Mouse (Mus musculus): ENCODE results near the gene Ssna1.

Gene Ssna1

DNA sequence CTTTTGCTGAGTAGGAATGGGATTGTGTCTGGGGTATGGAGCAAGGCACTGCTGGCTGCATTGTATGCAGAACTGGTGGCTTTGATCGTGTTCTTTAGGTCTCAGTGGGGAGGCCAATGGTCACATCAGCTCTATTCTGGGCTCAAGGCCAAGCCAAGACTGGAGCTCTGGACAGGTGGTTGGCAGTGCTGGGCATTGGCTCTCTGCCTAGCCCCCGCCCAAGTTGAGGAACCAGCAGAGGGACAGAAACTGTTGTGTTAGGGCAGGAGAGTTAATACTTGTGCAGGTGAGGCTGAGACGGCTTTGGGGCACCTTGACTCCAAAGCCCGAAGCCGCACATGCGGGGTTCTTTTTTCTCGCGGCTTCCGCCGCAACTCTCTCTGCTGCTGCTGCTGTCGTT is 17.4 kb upstream of the Ssna1 start, which contains the start of gene Lrrc26:
TSS of gene Lrrc26 (plus strand) at position 265 of the 400 bp plus-strand sequence.
- peak; percentile 88 for DNase-seq

DNA sequence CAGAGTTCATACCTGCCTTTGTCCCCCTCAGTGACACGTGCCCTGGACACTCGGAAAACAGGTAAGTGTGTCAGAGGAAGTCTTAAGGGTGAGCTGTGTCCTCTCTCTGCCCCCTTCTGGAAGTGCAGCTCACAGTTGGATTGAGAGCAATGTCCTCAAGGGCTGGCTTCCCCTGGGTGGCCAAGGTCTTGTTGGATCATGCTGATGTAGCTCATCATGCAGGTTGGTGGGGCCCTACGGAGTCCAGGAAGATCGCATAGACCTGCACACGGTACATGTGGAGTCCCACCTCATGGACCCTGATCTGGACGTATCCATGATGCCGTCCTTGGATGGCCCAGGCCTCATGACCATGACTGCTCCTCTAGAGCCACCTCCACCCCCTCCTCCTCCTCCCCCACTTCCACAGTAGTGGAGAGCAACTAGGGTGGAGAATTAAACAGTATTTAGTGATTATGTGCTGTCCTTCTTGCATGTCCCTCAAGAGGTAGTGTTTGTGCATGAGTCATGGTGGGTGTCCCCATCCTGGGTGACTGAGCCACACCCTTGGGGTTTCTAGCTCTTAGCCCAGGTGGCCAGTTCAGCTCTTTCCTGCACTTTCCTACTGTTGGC is 16.6 kb upstream of the Ssna1 start:
- no peak for DNase-seq

DNA sequence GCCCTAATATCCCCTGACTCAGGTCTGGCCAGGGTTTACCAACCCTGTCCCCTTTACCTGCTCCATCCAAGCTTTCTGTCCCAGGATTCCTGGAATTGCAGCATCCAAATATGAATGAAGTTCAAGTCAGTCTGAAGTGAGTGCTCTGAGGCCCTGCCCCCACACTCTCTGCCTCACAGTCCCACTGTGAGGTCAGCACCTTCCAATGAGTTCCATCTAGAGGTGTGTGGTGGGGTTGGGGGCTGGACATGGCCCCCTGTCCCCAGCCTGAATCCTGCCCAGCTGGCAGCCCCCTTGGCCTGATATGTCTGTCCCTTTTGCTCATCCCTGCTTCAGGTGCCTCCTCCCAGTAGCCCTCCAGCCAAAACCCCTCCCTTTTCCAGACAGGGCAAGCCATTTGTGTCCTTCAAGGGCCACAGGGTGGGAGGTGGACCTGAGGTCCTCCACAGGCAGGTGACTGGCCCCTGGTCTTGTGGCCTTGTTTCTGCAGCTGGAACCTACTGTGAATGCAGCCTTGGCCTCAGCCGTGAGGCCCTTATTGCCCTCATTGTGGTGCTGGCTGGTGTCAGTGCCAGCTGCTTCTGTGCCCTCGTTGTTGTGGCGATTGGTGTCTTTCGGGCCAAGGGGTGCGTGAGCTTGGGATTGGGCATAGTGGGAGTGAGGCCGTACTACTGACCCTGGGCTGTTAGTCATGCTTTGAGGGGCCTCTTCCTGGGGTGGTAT is 15.8 kb upstream of the Ssna1 start, which contains the start of gene Tmem210:
TSS of gene Tmem210 (plus strand) at position 219 of the 723 bp plus-strand sequence.
- DNase-seq, result no peak

DNA sequence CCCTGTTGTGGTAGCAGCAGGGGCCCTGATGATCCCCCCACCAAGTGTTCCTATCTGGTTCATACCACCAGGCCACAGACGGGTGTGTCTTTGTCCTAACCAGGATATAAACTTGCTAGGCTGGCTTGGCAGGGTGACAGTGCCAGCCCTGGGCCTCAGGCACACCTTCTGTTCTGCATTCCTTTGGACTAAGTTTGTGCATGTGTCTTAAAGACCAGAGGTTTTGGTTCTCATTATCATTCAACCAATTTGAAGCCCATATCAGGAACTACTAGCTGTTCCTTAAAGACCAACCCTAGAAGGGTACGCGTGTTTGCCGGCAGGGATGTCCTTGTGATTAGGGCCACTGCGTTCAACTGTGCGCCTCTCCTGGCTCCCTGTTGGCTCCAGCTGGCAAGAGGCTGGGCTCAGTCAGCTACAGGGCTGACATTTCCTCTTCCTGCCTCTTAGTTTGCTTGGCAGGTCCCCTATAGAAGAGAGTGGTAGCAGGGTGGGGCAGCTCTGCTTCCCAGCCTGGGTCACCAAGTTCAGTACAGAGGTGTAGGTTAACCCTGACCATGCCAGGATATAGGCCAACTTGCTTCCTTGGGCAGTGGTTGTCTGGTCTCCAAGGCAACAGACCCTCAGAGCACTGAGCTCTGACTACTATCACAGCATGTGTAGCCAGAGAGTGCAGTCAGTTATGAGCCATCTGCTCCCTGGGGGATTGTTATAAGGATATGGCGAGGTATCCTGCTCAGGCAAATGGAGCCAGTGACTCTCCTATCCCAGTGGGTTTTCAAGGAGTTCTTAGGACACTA is 14.8 kb upstream of the Ssna1 start:
- DNase-seq, result peak; percentile 51

GRCm38 (mm10) chr2:25286314-25286713 is 14.1 kb upstream of the Ssna1 start:
- no peak for DNase-seq

DNA sequence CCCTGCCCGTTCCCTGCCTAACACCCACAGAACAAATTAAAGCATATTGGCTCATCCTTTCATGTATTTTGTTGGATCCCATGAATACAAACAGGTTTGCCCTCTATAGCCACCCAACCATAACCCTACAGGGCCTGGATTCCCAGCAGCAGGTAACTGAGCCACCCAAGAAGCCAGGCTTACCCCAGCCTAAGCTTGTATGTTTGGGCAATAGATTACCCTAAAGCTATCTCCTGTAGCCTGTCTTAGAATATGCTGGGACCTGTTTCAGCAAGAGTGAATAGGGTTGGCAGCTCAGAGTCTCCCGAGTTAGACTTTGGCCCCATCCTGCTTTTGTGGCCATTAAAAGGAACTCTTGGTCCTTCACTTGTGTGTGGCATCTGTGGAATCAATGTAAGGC is 13.3 kb upstream of the Ssna1 start:
- no peak for DNase-seq

- DNase-seq, result peak; percentile 84
Observed at GRCm38 (mm10) chr2:25278928-25279882, 7.0 kb upstream of the Ssna1 start.

GRCm38 (mm10) chr2:25273010-25273409 is 772 bp upstream of the Ssna1 start:
- no peak for DNase-seq

DNA sequence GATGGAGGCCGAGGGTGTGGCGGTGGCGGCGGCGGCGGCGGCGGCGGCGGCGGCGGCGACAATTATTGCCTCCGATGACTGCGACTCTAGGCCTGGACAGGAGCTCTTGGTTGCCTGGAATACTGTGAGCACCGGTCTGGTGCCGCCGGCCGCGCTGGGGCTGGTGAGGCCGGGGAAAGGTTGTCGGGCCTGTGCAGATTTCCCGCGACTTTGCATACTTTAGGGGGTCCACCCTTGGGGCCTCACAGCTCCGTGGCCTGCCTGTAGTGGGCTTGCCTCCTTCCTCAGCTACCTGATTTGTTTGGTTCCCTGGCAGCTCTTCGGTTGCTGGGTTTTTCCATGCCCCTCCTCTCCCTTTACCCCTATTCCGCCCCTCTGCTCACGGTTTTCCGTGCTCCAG is 277 bp upstream of the Ssna1 start:
- no peak for DNase-seq

DNA sequence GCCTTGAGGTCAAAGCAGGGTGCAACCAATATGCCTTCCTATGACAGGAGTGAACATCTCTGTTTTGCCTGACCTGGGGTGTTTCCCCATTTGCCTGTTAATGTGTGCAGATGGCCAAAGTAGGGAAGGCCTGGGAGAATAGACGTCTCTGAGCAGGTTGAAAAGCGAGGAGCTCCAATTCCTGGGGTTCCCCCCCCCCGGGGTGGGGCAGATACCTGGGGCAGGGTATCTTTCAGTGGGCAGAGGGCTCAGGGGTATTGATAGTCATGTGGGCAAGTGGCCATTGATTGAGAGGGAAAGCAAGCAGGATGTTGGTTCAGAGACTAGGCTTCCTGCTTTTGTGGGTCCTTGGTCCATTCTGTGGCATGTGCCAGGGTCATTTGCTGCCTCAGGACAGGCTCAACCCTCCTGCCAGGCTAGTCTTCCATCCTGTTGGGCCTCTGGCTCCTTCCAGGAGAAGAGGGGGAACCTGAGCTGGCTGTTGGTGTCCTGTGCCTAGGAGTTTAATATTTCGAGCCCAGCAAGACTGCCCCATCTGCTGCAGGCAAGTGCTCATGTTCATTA is 4.4 kb downstream of the Ssna1 start:
- DNase-seq, result no peak

GRCm38 (mm10) chr2:25267241-25267640 is 5.0 kb downstream of the Ssna1 start:
- DNase-seq, result no peak

- DNase-seq, result peak; percentile 77
Observed at GRCm38 (mm10) chr2:25266720-25267119, 5.5 kb downstream of the Ssna1 start.

- peak; percentile 56 for DNase-seq
Observed at GRCm38 (mm10) chr2:25265897-25266656, 6.2 kb downstream of the Ssna1 start.

DNA sequence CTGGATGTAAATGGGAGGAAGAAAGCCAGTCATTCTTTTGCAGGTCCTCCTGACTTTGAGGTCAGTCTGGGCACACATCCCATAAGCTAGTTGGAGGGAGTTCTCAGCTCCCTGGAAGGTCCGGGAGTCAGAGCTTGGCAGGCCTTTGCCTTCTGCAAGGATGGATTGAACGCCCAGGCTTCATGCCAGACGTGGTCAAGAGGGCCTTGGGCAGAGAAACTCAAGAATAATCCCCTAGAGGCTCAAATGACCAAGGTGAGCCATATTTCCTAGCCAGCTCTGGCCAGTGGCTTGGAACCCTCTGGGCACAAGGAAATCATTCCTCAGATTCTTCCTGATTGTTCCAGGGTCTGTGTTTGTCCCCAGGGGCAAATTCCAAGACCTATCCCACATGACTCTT is 7.4 kb downstream of the Ssna1 start:
- peak; percentile 81 for DNase-seq

- no peak for DNase-seq
Observed at GRCm38 (mm10) chr2:25264286-25264660, 8.0 kb downstream of the Ssna1 start.

DNA sequence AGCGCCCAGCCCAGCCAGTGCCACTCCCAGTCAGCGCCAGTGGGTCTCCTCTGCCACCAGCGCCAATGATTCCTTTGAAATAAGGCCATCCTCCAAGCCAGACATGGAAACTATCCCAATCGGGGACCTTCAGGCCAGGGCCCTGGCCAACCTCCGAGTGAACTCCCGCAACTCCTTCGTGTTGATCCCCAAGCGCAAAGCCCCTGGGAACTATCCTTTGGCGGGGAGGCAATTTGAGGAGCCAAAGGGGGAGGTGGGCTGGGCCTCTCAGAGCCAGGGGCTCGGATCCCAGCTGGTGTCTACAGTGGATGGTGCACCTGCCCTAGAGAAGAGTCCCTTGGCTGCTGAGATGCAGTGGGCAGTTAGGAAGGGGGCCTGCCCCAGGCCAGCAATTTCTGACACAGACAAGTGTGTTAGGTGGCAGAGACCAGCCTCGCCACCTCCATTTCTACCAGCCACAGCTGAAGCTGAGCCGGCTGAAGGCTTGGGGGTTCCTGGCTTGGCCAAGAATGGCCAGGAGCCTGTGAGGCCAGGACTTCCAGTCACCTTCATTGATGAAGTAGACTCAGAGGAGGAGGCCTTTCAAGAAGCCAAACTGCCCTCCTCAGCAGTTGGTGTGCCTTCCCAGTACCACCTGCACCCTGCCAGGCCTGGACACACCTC is 8.5 kb downstream of the Ssna1 start:
- DNase-seq, result no peak

DNA sequence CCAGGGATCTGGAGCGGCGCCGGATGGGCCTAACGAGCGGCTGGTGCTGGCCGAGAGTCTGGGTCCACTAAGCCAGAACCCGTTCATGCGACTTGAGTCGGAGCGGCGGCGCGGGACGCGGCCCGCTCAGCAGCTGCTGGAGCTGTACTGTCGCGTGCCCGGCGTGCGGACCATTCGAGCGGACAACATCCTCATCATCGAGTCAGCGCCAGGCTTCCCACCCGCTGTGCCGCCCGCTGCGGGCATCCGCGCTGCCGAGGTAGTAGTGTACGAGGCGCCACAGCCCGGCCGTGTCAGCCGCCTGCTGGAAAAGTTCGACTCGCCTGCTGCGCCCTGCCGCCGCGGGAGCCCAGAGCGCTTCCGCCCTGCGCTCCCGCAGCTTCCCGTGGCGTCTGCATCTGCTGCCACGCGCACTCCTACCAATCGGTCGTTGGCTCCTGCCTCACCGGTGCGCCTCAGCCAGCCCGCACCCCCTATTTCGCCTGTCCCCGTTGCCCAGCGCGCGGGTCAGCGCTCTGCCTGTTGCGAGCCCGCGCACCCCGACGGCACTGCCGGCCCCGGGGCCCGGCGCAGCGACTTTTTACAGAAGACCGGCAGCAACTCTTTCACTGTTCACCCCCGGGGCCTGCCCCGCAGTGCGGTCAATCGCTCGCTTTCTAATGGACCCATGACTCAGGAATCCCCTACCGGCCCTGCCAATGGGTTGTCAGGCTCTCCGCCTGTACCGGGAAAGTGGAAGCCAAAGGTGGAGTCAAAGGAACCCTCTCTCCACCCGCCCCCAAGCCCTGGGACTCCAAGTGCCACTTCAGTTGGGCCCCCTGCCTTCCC is 9.2 kb downstream of the Ssna1 start:
- DNase-seq, result no peak

DNA sequence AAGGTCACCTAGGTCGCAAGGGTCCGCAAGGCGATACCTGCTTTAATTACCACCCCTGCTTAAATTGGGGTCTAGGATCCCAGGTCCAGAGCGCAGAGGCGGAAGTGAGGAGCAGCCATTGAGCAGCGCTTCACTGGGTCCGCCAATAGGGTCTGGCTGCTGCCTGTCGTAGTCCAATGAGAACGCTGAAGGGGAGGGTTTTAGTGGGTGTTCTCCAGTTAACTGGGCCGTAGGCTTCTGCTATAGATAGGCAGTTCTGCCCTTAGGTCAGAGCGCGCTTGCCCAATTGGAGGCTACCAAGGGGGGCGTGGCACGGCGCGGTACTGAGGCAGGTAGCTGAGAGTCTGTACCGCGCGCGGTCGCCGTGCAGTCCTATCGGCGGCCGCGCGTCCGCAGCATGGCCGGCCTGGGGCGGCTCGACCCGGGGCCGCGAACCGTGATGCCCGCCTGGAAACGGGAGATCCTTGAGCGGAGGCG is 9.9 kb downstream of the Ssna1 start, which contains the start of gene Tprn:
TSS of gene Tprn (plus strand) at position 328 of the 477 bp plus-strand sequence.
- DNase-seq, result peak; percentile 98

DNA sequence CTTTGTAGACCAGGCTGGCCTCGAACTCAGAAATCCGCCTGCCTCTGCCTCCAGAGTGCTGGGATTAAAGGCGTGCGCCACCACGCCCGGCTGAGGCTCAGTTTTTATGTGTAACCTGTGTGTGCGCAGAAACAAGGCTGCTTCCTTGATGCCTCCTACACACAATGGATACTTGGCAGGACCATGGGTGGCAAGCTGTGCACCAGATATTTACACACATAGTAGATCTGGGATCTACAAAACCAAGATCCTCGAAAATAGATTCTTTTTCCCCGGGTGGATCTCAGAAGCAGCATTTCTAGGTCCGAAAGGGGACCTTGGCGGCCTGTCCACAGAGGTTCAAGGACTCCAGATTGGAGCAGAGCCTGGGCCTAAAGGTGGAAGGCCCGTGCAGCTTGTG is 10.4 kb downstream of the Ssna1 start:
- no peak for DNase-seq

DNA sequence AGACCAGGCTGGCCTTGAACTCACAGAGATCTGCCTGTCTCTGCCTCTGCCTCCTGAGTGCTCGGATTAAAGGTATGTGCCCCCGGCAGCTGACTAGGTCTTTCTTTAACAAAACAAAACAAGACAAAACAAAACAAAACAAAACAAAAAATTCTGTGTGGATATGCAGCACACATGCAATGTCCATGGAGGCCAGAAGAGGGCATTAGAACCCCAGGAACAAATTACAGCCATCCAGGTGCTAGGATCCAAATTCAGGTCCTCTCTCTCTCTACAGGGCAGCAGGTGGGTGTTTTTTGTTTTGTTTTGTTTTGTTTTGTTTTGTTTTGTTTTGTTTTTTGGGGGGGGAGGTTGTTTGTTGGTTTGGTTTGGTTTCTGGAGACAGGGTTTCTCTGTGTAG is 13.4 kb downstream of the Ssna1 start:
- no peak for DNase-seq
